In the genomic region with DNA sequence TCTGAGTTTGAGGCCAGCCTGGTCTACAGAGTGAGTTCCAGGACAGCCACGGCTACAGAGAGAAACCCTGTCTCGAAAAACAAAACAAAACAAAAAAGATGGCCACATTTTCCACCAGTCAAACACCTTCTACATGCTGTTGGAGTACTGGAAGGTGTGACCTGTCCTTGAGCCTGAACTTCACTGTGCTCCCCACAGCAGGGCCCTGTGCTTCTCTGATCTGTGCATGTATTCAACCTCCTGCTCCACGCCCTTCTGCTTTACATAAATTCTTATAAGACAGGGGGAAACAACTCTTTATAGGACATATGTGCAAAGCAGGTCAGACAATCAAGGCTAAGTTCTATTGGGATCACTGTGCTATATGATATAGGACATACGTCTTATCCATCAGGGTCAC, we compare ENCODE assay signal across 16 mouse cellular contexts.
"Had no signal": no experiment of that assay in that cellular context is flagged by ENCODE, and none has a peak within 500 bp of the region (broad histone marks: within the 10 kb centered on the region; RNA-seq: fewer than 3 reads in every experiment).

No protein-coding gene starts in this region.

- DNase-seq: heart, postnatal 10 days; heart, postnatal 14 days; heart, postnatal 36 days; heart, postnatal 4 days; kidney, adult 11 months; kidney, adult 18-20 months; kidney, adult 2 months; kidney, adult 8-10 months; kidney, adult 9 months; kidney, postnatal 10 days; kidney, postnatal 14 days; kidney, postnatal 25 days; kidney, postnatal 36 days; kidney, postnatal 4 days; layer of hippocampus, adult 9-11 months; layer of hippocampus, postnatal 36 days had no signal
